Mouse (Mus musculus): ENCODE measurements around the gene Col26a1.

The Col26a1 gene

GRCm38 (mm10) chr5:136882788-136883439 lies at the start of gene Col26a1:
Col26a1 (minus strand) TSS chr5:136883209.
- no peak for DNase-seq (ENCODE audit: low spot score)

- DNase-seq (ENCODE audit: low spot score): no peak
Observed at GRCm38 (mm10) chr5:136931896-136932295, 48.9 kb upstream of the Col26a1 start.

- peak; percentile 87 for DNase-seq (ENCODE audit: low spot score)
Observed at GRCm38 (mm10) chr5:136929073-136929472, 46.1 kb upstream of the Col26a1 start.

- DNase-seq (ENCODE audit: low spot score): no peak
Observed at GRCm38 (mm10) chr5:136923751-136924478, 40.9 kb upstream of the Col26a1 start.

GRCm38 (mm10) chr5:136922830-136923229 lies 39.8 kb upstream of the Col26a1 start:
- DNase-seq (ENCODE audit: low spot score): no peak

- DNase-seq (ENCODE audit: low spot score): peak; percentile 42
Observed at GRCm38 (mm10) chr5:136919546-136920301, 36.7 kb upstream of the Col26a1 start.

GRCm38 (mm10) chr5:136918655-136919472 lies 35.9 kb upstream of the Col26a1 start:
- peak; percentile 88 for DNase-seq (ENCODE audit: low spot score)

GRCm38 (mm10) chr5:136917613-136918242 lies 34.7 kb upstream of the Col26a1 start:
- no peak for DNase-seq (ENCODE audit: low spot score)

- DNase-seq (ENCODE audit: low spot score): no peak
Observed at GRCm38 (mm10) chr5:136914183-136914582, 31.2 kb upstream of the Col26a1 start.

GRCm38 (mm10) chr5:136907991-136908857 lies 25.2 kb upstream of the Col26a1 start, which contains the start of gene Ift22:
Ift22 (plus strand) TSS chr5:136908150.
- DNase-seq (ENCODE audit: low spot score): peak; percentile 92

GRCm38 (mm10) chr5:136907587-136907986 lies 24.6 kb upstream of the Col26a1 start:
- DNase-seq (ENCODE audit: low spot score): no peak

GRCm38 (mm10) chr5:136905630-136906029 lies 22.6 kb upstream of the Col26a1 start:
- DNase-seq (ENCODE audit: low spot score): no peak

- no peak for DNase-seq (ENCODE audit: low spot score)
Observed at GRCm38 (mm10) chr5:136904621-136905020, 21.6 kb upstream of the Col26a1 start.

- no peak for DNase-seq (ENCODE audit: low spot score)
Observed at GRCm38 (mm10) chr5:136895529-136895963, 12.5 kb upstream of the Col26a1 start.

GRCm38 (mm10) chr5:136894840-136895528 lies 12.0 kb upstream of the Col26a1 start:
- DNase-seq (ENCODE audit: low spot score): no peak

- DNase-seq (ENCODE audit: low spot score): no peak
Observed at GRCm38 (mm10) chr5:136888539-136889355, 5.7 kb upstream of the Col26a1 start.

- no peak for DNase-seq (ENCODE audit: low spot score)
Observed at GRCm38 (mm10) chr5:136886957-136887356, 3.9 kb upstream of the Col26a1 start.

GRCm38 (mm10) chr5:136882055-136882787 lies 788 bp downstream of the Col26a1 start:
- DNase-seq (ENCODE audit: low spot score): no peak

Measured in MN1 (cell line).